Mouse (Mus musculus): ENCODE data around the gene Usp17la.
"Not testable (repeated sequence)": the region's sequence is repeated elsewhere in the genome, so short reads cannot be mapped to it uniquely, and the experiment has no call there.

Usp17la gene

GRCm38 (mm10) chr7:104856709-104857108 lies at the start of gene Usp17la:
Gene Usp17la, plus strand, starts transcription at chr7:104857009.
- not testable (repeated sequence) for H3K9me3 ChIP-seq (ENCODE audit: low read length); H3K4me3 ChIP-seq (replicated peaks; ENCODE audit: low read length); H3K27me3 ChIP-seq (ENCODE audit: insufficient read depth, low read length); H3K36me3 ChIP-seq (ENCODE audit: insufficient read depth, low read length); H3K4me1 ChIP-seq (replicated peaks; ENCODE audit: low read depth, low read length)

DNA sequence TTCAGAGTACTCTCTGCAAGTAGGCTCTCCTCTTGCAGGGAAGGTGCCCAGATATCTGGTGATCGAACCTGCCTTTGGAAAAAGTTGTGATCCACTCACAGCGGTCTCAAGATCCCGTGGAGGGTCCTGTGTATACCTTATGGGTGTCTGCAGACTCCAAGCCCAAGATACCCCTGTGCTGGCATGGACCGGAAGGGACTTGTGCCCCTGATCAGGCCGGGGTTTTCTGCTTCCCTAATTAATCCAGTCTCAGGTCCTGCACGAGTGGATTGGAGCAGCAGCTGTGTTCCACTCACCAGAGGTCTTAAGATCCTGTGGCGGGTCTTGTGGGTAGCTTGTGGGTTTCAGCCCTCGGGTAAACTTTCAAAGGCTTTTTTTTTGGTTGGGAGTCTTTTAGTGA lies 46.5 kb upstream of the Usp17la start:
- H3K9me3 ChIP-seq (ENCODE audit: low read length): peaks cover 11% of the 10 kb centered on the region
- not testable (repeated sequence) for H3K4me3 ChIP-seq (replicated peaks; ENCODE audit: low read length); H3K4me1 ChIP-seq (replicated peaks; ENCODE audit: low read depth, low read length); H3K36me3 ChIP-seq (ENCODE audit: insufficient read depth, low read length); H3K27me3 ChIP-seq (ENCODE audit: insufficient read depth, low read length)

DNA sequence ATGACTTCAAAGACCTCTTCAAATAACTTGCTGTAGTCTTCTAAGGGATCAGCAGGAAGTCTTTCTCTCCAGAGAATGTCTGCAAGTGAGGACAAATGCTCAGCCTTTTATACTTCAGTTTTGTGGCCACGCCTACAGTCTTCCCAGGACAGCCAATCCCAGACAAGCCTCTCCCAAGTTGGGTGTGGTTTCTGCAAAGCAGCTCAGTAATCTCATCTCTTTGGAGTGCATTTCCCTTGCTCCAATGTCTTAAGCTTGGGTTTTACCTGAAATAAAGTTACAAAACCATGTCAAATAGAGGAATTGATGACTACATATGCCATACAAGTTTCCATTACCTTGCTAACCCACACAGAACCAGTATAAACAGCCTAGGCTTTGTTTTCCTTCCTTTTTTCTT lies 14.3 kb upstream of the Usp17la start, which contains the start of gene Usp17lb:
Gene Usp17lb, minus strand, starts transcription at position 101 of the 400 bp plus-strand sequence.
- TF ChIP-seq CTCF (conservative IDR thresholded peaks at IDR 0.05; ENCODE audit: low read length) (no peak), NANOG (IDR thresholded peaks at IDR 0.05; ENCODE audit: borderline replicate concordance, low read length) (no peak), POU5F1 (IDR thresholded peaks at IDR 0.05; ENCODE audit: borderline replicate concordance, low read length) (no peak)
- H3K4me1 ChIP-seq (replicated peaks; ENCODE audit: low read depth, low read length): no peaks in the 10 kb centered on the region
- H3K27me3 ChIP-seq (ENCODE audit: insufficient read depth, low read length): no peaks in the 10 kb centered on the region
- H3K4me3 ChIP-seq (replicated peaks; ENCODE audit: low read length): no peak within 1 kb of the TSS
- no peaks in the 10 kb centered on the region for H3K36me3 ChIP-seq (ENCODE audit: insufficient read depth, low read length)
- no peaks in the 10 kb centered on the region for H3K9me3 ChIP-seq (ENCODE audit: low read length)

- Histone ChIP-seq H3K36me3 (ENCODE audit: insufficient read depth, low read length) (no peaks in the 10 kb centered on the region), H3K9me3 (ENCODE audit: low read length) (no peaks in the 10 kb centered on the region), H3K27me3 (ENCODE audit: insufficient read depth, low read length) (no peaks in the 10 kb centered on the region), H3K4me1 (replicated peaks; ENCODE audit: low read depth, low read length) (no peaks in the 10 kb centered on the region), H3K4me3 (replicated peaks; ENCODE audit: low read length) (no peak overlapping the region)
- TF ChIP-seq CTCF (conservative IDR thresholded peaks at IDR 0.05; ENCODE audit: low read length) (no peak), NANOG (IDR thresholded peaks at IDR 0.05; ENCODE audit: borderline replicate concordance, low read length) (no peak), POU5F1 (IDR thresholded peaks at IDR 0.05; ENCODE audit: borderline replicate concordance, low read length) (no peak)
These were observed 13.0 kb upstream of the Usp17la start for GRCm38 (mm10) chr7:104843731-104844287.

DNA sequence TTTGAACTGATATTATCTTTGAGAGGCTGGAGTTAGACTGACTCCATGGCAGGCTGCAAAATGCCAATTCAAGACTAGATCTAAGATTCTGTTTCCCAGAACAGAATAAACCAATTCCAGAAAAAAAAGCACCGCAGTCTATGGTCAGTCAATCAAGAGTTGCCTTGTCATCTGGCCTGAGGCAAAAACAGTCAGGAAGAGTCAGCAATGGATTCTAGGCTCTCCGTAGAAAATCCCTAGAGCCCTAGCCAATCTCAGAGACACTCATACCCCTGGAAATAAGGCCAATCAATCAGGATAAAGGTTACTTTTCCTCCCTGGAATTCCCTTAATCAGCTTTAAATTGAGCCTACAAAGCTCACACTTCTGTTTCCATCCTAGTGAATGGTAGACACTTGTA lies 5.3 kb upstream of the Usp17la start:
- not testable (repeated sequence) for H3K4me1 ChIP-seq (replicated peaks; ENCODE audit: low read depth, low read length); H3K36me3 ChIP-seq (ENCODE audit: insufficient read depth, low read length); H3K4me3 ChIP-seq (replicated peaks; ENCODE audit: low read length); H3K9me3 ChIP-seq (ENCODE audit: low read length); H3K27me3 ChIP-seq (ENCODE audit: insufficient read depth, low read length)

DNA sequence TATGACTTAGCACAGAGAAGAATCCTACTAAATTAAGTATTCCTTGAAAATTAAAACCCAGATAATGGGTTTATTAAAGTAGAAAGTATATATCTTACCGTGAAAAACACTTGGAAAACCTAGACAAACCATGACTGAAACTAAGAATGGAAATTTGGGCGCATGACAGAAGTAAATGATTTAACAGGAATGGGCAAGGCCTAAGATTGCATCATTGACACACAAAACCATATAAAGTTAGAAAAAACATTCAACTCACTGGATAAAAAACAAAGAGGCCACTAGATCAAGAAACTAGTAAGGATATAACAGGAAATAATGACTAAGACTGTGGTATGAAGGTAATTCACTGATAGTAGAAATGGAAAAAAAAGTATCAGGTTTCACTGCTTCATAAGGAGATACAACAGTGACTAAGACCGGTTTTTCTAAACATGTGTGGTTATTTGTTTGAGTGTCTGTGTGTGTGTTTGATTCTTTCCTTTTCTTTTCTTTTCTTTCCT lies 1.5 kb upstream of the Usp17la start:
- Histone ChIP-seq H3K4me1 (replicated peaks; ENCODE audit: low read depth, low read length) (0 out of 2 replicates have a peak, but pooled peaks cover 4% of the 10 kb centered on the region), H3K4me3 (replicated peaks; ENCODE audit: low read length) (no peak overlapping the region), H3K36me3 (ENCODE audit: insufficient read depth, low read length) (no peaks in the 10 kb centered on the region), H3K27me3 (ENCODE audit: insufficient read depth, low read length) (no peaks in the 10 kb centered on the region), H3K9me3 (ENCODE audit: low read length) (no peaks in the 10 kb centered on the region)
- no peak for TF ChIP-seq POU5F1 (IDR thresholded peaks at IDR 0.05; ENCODE audit: borderline replicate concordance, low read length)
- TF ChIP-seq NANOG (IDR thresholded peaks at IDR 0.05; ENCODE audit: borderline replicate concordance, low read length): no peak
- TF ChIP-seq CTCF (conservative IDR thresholded peaks at IDR 0.05; ENCODE audit: low read length): no peak

GRCm38 (mm10) chr7:104857683-104858082 lies 874 bp downstream of the Usp17la start:
- Histone ChIP-seq H3K4me3 (replicated peaks; ENCODE audit: low read length) (no peak overlapping the region), H3K4me1 (replicated peaks; ENCODE audit: low read depth, low read length) (no peaks in the 10 kb centered on the region), H3K9me3 (ENCODE audit: low read length) (no peaks in the 10 kb centered on the region), H3K27me3 (ENCODE audit: insufficient read depth, low read length) (no peaks in the 10 kb centered on the region), H3K36me3 (ENCODE audit: insufficient read depth, low read length) (no peaks in the 10 kb centered on the region)
- TF ChIP-seq POU5F1 (IDR thresholded peaks at IDR 0.05; ENCODE audit: borderline replicate concordance, low read length): no peak
- no peak for TF ChIP-seq NANOG (IDR thresholded peaks at IDR 0.05; ENCODE audit: borderline replicate concordance, low read length)
- no peak for TF ChIP-seq CTCF (conservative IDR thresholded peaks at IDR 0.05; ENCODE audit: low read length)

- no peak for TF ChIP-seq CTCF (conservative IDR thresholded peaks at IDR 0.05; ENCODE audit: low read length)
- no peak for TF ChIP-seq NANOG (IDR thresholded peaks at IDR 0.05; ENCODE audit: borderline replicate concordance, low read length)
- H3K4me1 ChIP-seq (replicated peaks; ENCODE audit: low read depth, low read length): no peaks in the 10 kb centered on the region
- H3K36me3 ChIP-seq (ENCODE audit: insufficient read depth, low read length): no peaks in the 10 kb centered on the region
- H3K9me3 ChIP-seq (ENCODE audit: low read length): no peaks in the 10 kb centered on the region
- no peak overlapping the region for H3K4me3 ChIP-seq (replicated peaks; ENCODE audit: low read length)
- H3K27me3 ChIP-seq (ENCODE audit: insufficient read depth, low read length): no peaks in the 10 kb centered on the region
These were observed 4.6 kb downstream of the Usp17la start for GRCm38 (mm10) chr7:104861381-104861780.

GRCm38 (mm10) chr7:104877731-104878130 lies 20.9 kb downstream of the Usp17la start, which contains the start of gene Olfr665:
Gene Olfr665, plus strand, starts transcription at chr7:104878031.
- Histone ChIP-seq H3K9me3 (ENCODE audit: low read length) (no peaks in the 10 kb centered on the region), H3K27me3 (ENCODE audit: insufficient read depth, low read length) (no peaks in the 10 kb centered on the region), H3K4me3 (replicated peaks; ENCODE audit: low read length) (no peak within 1 kb of the TSS), H3K4me1 (replicated peaks; ENCODE audit: low read depth, low read length) (no peaks in the 10 kb centered on the region), H3K36me3 (ENCODE audit: insufficient read depth, low read length) (no peaks in the 10 kb centered on the region)
- no peak for TF ChIP-seq NANOG (IDR thresholded peaks at IDR 0.05; ENCODE audit: borderline replicate concordance, low read length)
- no peak for TF ChIP-seq CTCF (conservative IDR thresholded peaks at IDR 0.05; ENCODE audit: low read length)
- TF ChIP-seq POU5F1 (IDR thresholded peaks at IDR 0.05; ENCODE audit: borderline replicate concordance, low read length): no peak

All from E14TG2a.4 (cell line).